Mouse (Mus musculus): ENCODE data around the gene Ocel1. TPM values are rescaled to one million over a fixed set of nuclear protein-coding genes. Genes with fewer than 3 reads are reported as not detected.
A peak's percentile ranks its signal among the peaks of the same experiment; 100 is the strongest.
"Not testable (repeated sequence)": the region's sequence is repeated elsewhere in the genome, so short reads cannot be mapped to it uniquely, and the experiment has no call there.

Gene Ocel1
- 7.5 and 8.1 TPM in 2 replicates for polyA plus RNA-seq (2016; fragmentation: Nextera tagmentation; extraction: Ambion mirVana)

- peaks cover 66% of the 10 kb centered on the region for H3K36me3 ChIP-seq
Observed at GRCm38 (mm10) chr8:71371236-71371848, at the start of gene Ocel1. Gene Ocel1, plus strand, starts transcription at chr8:71371298.

GRCm38 (mm10) chr8:71322939-71323338 lies 48.2 kb upstream of the Ocel1 start:
- Histone ChIP-seq H3K4me1 (replicated peaks) (no peaks in the 10 kb centered on the region), H3K36me3 (peaks cover 81% of the 10 kb centered on the region), H3K27me3 (ENCODE audit: insufficient read depth, poor library complexity, severe bottlenecking) (no peaks in the 10 kb centered on the region), H3K27ac (no peak overlapping the region), H3K4me3 (no peak overlapping the region), H3K9me3 (no peaks in the 10 kb centered on the region)
- 91% methylated on average over 3 of the region's 3 CpGs for WGBS
- no peak for DNase-seq (ENCODE audit: low spot score)

More at GRCm38 (mm10) chr8:71371236-71371848, at the start of gene Ocel1:
- H3K27ac ChIP-seq, result peak within 1 kb of the TSS; percentile 84
- H3K27me3 ChIP-seq (ENCODE audit: insufficient read depth, poor library complexity, severe bottlenecking), result peaks cover 2% of the 10 kb centered on the region; the same call in 1 of the 2 replicates
- under 1% methylated on average over 68 of the region's 68 CpGs for WGBS
- no peaks in the 10 kb centered on the region for H3K9me3 ChIP-seq
- peaks cover 50% of the 10 kb centered on the region for H3K4me1 ChIP-seq (replicated peaks)
- peak; percentile 98 for DNase-seq (ENCODE audit: low spot score)
- peak within 1 kb of the TSS; percentile 65 for H3K4me3 ChIP-seq

- WGBS, result 87% methylated on average over 1 of the region's 1 CpGs
- Histone ChIP-seq H3K27me3 (ENCODE audit: insufficient read depth, poor library complexity, severe bottlenecking) (no peaks in the 10 kb centered on the region), H3K9me3 (no peaks in the 10 kb centered on the region), H3K4me1 (replicated peaks) (no peaks in the 10 kb centered on the region), H3K36me3 (peaks cover 89% of the 10 kb centered on the region), H3K4me3 (no peak overlapping the region), H3K27ac (no peak overlapping the region)
- DNase-seq (ENCODE audit: low spot score), result no peak
Observed at GRCm38 (mm10) chr8:71324848-71325247, 46.2 kb upstream of the Ocel1 start.

- WGBS, result 94% methylated on average over 6 of the region's 6 CpGs
- DNase-seq (ENCODE audit: low spot score), result not testable (repeated sequence)
- peaks cover 63% of the 10 kb centered on the region for H3K36me3 ChIP-seq
Observed at GRCm38 (mm10) chr8:71337834-71338233, 33.3 kb upstream of the Ocel1 start.

GRCm38 (mm10) chr8:71340625-71341024 lies 30.5 kb upstream of the Ocel1 start:
- no peaks in the 10 kb centered on the region for H3K4me1 ChIP-seq (replicated peaks)
- DNase-seq (ENCODE audit: low spot score), result peak; percentile 49
- WGBS, result 79% methylated on average over 5 of the region's 5 CpGs
- H3K36me3 ChIP-seq, result peaks cover 74% of the 10 kb centered on the region
- H3K9me3 ChIP-seq, result no peaks in the 10 kb centered on the region
- no peaks in the 10 kb centered on the region for H3K27me3 ChIP-seq (ENCODE audit: insufficient read depth, poor library complexity, severe bottlenecking)
- H3K4me3 ChIP-seq, result no peak overlapping the region; the same call in 1 of the 2 replicates
- H3K27ac ChIP-seq, result no peak overlapping the region

More at GRCm38 (mm10) chr8:71337834-71338233, 33.3 kb upstream of the Ocel1 start:
- H3K9me3 ChIP-seq; H3K4me1 ChIP-seq (replicated peaks); H3K27me3 ChIP-seq (ENCODE audit: insufficient read depth, poor library complexity, severe bottlenecking); H3K4me3 ChIP-seq; H3K27ac ChIP-seq: not testable (repeated sequence)

- Histone ChIP-seq H3K9me3 (no peaks in the 10 kb centered on the region), H3K27ac (no peak overlapping the region), H3K36me3 (peaks cover 95% of the 10 kb centered on the region), H3K27me3 (ENCODE audit: insufficient read depth, poor library complexity, severe bottlenecking) (no peaks in the 10 kb centered on the region), H3K4me3 (no peak overlapping the region), H3K4me1 (replicated peaks) (no peaks in the 10 kb centered on the region)
- DNase-seq (ENCODE audit: low spot score), result no peak
- WGBS, result 81% methylated on average over 1 of the region's 1 CpGs
Observed at GRCm38 (mm10) chr8:71346581-71346980, 24.5 kb upstream of the Ocel1 start.

GRCm38 (mm10) chr8:71351117-71351516 lies 20.0 kb upstream of the Ocel1 start:
- H3K9me3 ChIP-seq, result no peaks in the 10 kb centered on the region
- H3K4me3 ChIP-seq, result no peak overlapping the region
- WGBS, result 86% methylated on average over 3 of the region's 3 CpGs
- no peak overlapping the region for H3K27ac ChIP-seq
- no peak for DNase-seq (ENCODE audit: low spot score)
- no peaks in the 10 kb centered on the region for H3K4me1 ChIP-seq (replicated peaks)
- H3K27me3 ChIP-seq (ENCODE audit: insufficient read depth, poor library complexity, severe bottlenecking), result no peaks in the 10 kb centered on the region
- H3K36me3 ChIP-seq, result peaks cover 100% of the 10 kb centered on the region

- 98% methylated on average over 1 of the region's 1 CpGs for WGBS
- Histone ChIP-seq H3K36me3 (peaks cover 100% of the 10 kb centered on the region), H3K27ac (no peak overlapping the region)
Observed at GRCm38 (mm10) chr8:71351520-71351919, 19.6 kb upstream of the Ocel1 start.

GRCm38 (mm10) chr8:71358026-71358425 lies 13.1 kb upstream of the Ocel1 start:
- 85% methylated on average over 3 of the region's 3 CpGs for WGBS
- peaks cover 85% of the 10 kb centered on the region for H3K36me3 ChIP-seq

More at GRCm38 (mm10) chr8:71351520-71351919, 19.6 kb upstream of the Ocel1 start:
- no peaks in the 10 kb centered on the region for H3K27me3 ChIP-seq (ENCODE audit: insufficient read depth, poor library complexity, severe bottlenecking)
- no peaks in the 10 kb centered on the region for H3K4me1 ChIP-seq (replicated peaks)
- DNase-seq (ENCODE audit: low spot score), result no peak
- H3K9me3 ChIP-seq, result no peaks in the 10 kb centered on the region
- H3K4me3 ChIP-seq, result no peak overlapping the region

GRCm38 (mm10) chr8:71366771-71367528 lies 4.1 kb upstream of the Ocel1 start, which contains the start of gene Use1:
Gene Use1, plus strand, starts transcription at chr8:71366848.
- Histone ChIP-seq H3K36me3 (peaks cover 22% of the 10 kb centered on the region), H3K4me3 (peak within 1 kb of the TSS; percentile 66), H3K27me3 (ENCODE audit: insufficient read depth, poor library complexity, severe bottlenecking) (no peaks in the 10 kb centered on the region), H3K9me3 (no peaks in the 10 kb centered on the region), H3K4me1 (replicated peaks) (peaks cover 35% of the 10 kb centered on the region), H3K27ac (peak within 1 kb of the TSS; percentile 92)
- peak; percentile 91 for DNase-seq (ENCODE audit: low spot score)
- WGBS, result under 1% methylated on average over 56 of the region's 56 CpGs

More at GRCm38 (mm10) chr8:71358026-71358425, 13.1 kb upstream of the Ocel1 start:
- no peak overlapping the region for H3K27ac ChIP-seq
- H3K27me3 ChIP-seq (ENCODE audit: insufficient read depth, poor library complexity, severe bottlenecking), result no peaks in the 10 kb centered on the region
- H3K4me3 ChIP-seq, result no peak overlapping the region
- DNase-seq (ENCODE audit: low spot score), result no peak
- H3K4me1 ChIP-seq (replicated peaks), result no peaks in the 10 kb centered on the region
- no peaks in the 10 kb centered on the region for H3K9me3 ChIP-seq

- no peak for DNase-seq (ENCODE audit: low spot score)
- Histone ChIP-seq H3K27me3 (ENCODE audit: insufficient read depth, poor library complexity, severe bottlenecking) (no peaks in the 10 kb centered on the region), H3K4me3 (peak overlapping the region; percentile 66), H3K9me3 (no peaks in the 10 kb centered on the region), H3K36me3 (peaks cover 29% of the 10 kb centered on the region), H3K27ac (peak overlapping the region; percentile 92), H3K4me1 (replicated peaks) (peaks cover 35% of the 10 kb centered on the region)
- 56% methylated on average over 17 of the region's 17 CpGs for WGBS
Observed at GRCm38 (mm10) chr8:71367529-71368176, 3.4 kb upstream of the Ocel1 start.

GRCm38 (mm10) chr8:71368366-71368765 lies 2.7 kb upstream of the Ocel1 start:
- H3K4me3 ChIP-seq, result peak overlapping the region; percentile 66
- no peak overlapping the region for H3K27ac ChIP-seq
- H3K9me3 ChIP-seq, result no peaks in the 10 kb centered on the region
- H3K4me1 ChIP-seq (replicated peaks), result peaks cover 35% of the 10 kb centered on the region
- no peak for DNase-seq (ENCODE audit: low spot score)
- H3K36me3 ChIP-seq, result peaks cover 36% of the 10 kb centered on the region
- no peaks in the 10 kb centered on the region for H3K27me3 ChIP-seq (ENCODE audit: insufficient read depth, poor library complexity, severe bottlenecking)
